Mouse (Mus musculus) forebrain, embryonic 16.5 days (tissue): ENCODE data around the gene Atg10. TPM values are rescaled to one million over a fixed set of nuclear protein-coding genes. Genes with fewer than 3 reads are reported as not detected.

Experiments
- ATAC-seq: fragments of 200-750 bp; cut with Nextera tagmentation; 2 replicates; pipeline ENCODE4 v1.8.0; 2017; ENCODE audit warnings: mild to moderate bottlenecking, moderate library complexity
- H3K27ac ChIP-seq: fragments of 300-500 bp; sonication (generic); 2 replicates; pipeline ENCODE4 v1.5.1; 2014; ENCODE audit warnings: low read length, control low read depth
- H3K27me3 ChIP-seq: fragments of 300-500 bp; sonication (generic); replicated peaks from 2 replicates; pipeline ENCODE4 v1.6.1; 2014; ENCODE audit warnings: low read length; ENCODE audit not compliant: control insufficient read depth, insufficient read depth
- H3K36me3 ChIP-seq: fragments of 300-500 bp; sonication (generic); 2 replicates; pipeline ENCODE4 v1.6.1; 2014; ENCODE audit not compliant: control insufficient read depth, insufficient read depth
- H3K4me1 ChIP-seq: fragments of 300-500 bp; sonication (generic); replicated peaks from 2 replicates; pipeline ENCODE4 v1.6.1; 2014; ENCODE audit warnings: low read length; ENCODE audit not compliant: control insufficient read depth, insufficient read depth
- H3K4me2 ChIP-seq: fragments of 300-500 bp; sonication (generic); 2 replicates; pipeline ENCODE4 v1.6.1; 2014; ENCODE audit warnings: mild to moderate bottlenecking, low read length, control low read depth
- H3K4me3 ChIP-seq: fragments of 300-500 bp; sonication (generic); replicated peaks from 2 replicates; pipeline ENCODE4 v1.5.1; 2014; ENCODE audit warnings: mild to moderate bottlenecking, low read length, control low read depth
- H3K9ac ChIP-seq: fragments of 300-500 bp; sonication (generic); replicated peaks from 2 replicates; pipeline ENCODE4 v1.6.1; 2014; ENCODE audit warnings: low read depth, low read length, control low read depth
- H3K9me3 ChIP-seq: fragments of 300-500 bp; sonication (generic); 2 replicates; pipeline ENCODE4 v1.6.1; 2016; ENCODE audit warnings: low read length; ENCODE audit not compliant: control insufficient read depth
- WGBS: fragments of 180-500 bp; shearing (Covaris S2); extraction: QIAGEN DNeasy Blood & Tissue Kit; methylation state at CpG from one replicate; pipeline ENCODE4 v1.1.7; 2014; 5-methylcytosine and 5-hydroxymethylcytosine counted together
- polyA plus RNA-seq: library from polyadenylated mRNA; unstranded; fragments of >200 nt; fragmentation: Nextera tagmentation; extraction: Ambion mirVana; gene quantifications from 2 replicates; pipeline ENCODE4 v1.2.1, GENCODE M21; 2015

Gene Atg10
- polyA plus RNA-seq, 1 experiment from 2014 or later: 14.0 TPM

- Histone ChIP-seq H3K27me3 (no peaks in the 10 kb centered on the region), H3K36me3 (no peaks in the 10 kb centered on the region), H3K4me3 (no peak overlapping the region), H3K27ac (peak overlapping the region; percentile 89), H3K4me1 (peaks cover 14% of the 10 kb centered on the region), H3K9ac (no peak overlapping the region), H3K4me2 (no peak overlapping the region; the same call in 1 of the 2 replicates), H3K9me3 (no peaks in the 10 kb centered on the region)
- ATAC-seq: peak; percentile 89
- 33% methylated on average over 17 of the region's 17 CpGs for WGBS
Measured at GRCm38 (mm10) chr13:90912760-90913674, 310.8 kb downstream of the Atg10 start.

- 88% methylated on average over 12 of the region's 12 CpGs for WGBS
- H3K4me1 ChIP-seq: no peaks in the 10 kb centered on the region
- H3K36me3 ChIP-seq: no peaks in the 10 kb centered on the region
- no peak for ATAC-seq
- no peak overlapping the region for H3K9ac ChIP-seq
- H3K27me3 ChIP-seq: no peaks in the 10 kb centered on the region
- H3K9me3 ChIP-seq: no peaks in the 10 kb centered on the region
- H3K4me2 ChIP-seq: no peak overlapping the region
- H3K4me3 ChIP-seq: no peak overlapping the region
- H3K27ac ChIP-seq: no peak overlapping the region
Measured at GRCm38 (mm10) chr13:90907376-90907775, 316.4 kb downstream of the Atg10 start.

- Histone ChIP-seq H3K9ac (no peak within 1 kb of the TSS), H3K4me1 (no peaks in the 10 kb centered on the region), H3K27me3 (no peaks in the 10 kb centered on the region), H3K4me3 (no peak within 1 kb of the TSS), H3K4me2 (no peak within 1 kb of the TSS), H3K36me3 (no peaks in the 10 kb centered on the region), H3K27ac (no peak within 1 kb of the TSS), H3K9me3 (no peaks in the 10 kb centered on the region)
- WGBS: 85% methylated on average over 5 of the region's 5 CpGs
- peak; percentile 25; the same call in 1 of the 2 replicates for ATAC-seq
Measured at GRCm38 (mm10) chr13:90905176-90905575, 318.6 kb downstream of the Atg10 start, which contains the start of gene Atp6ap1l. Gene Atp6ap1l, minus strand, starts transcription at chr13:90905355.

GRCm38 (mm10) chr13:90896821-90897220 is 326.9 kb downstream of the Atg10 start:
- no peak for ATAC-seq
- 78% methylated on average over 12 of the region's 12 CpGs for WGBS
- Histone ChIP-seq H3K4me1 (0 out of 2 replicates have a peak, but pooled peaks cover 3% of the 10 kb centered on the region), H3K4me2 (no peak overlapping the region), H3K9me3 (no peaks in the 10 kb centered on the region), H3K27ac (no peak overlapping the region; the same call in 1 of the 2 replicates), H3K4me3 (no peak overlapping the region), H3K9ac (no peak overlapping the region), H3K36me3 (no peaks in the 10 kb centered on the region), H3K27me3 (no peaks in the 10 kb centered on the region)

GRCm38 (mm10) chr13:90896098-90896497 is 327.7 kb downstream of the Atg10 start:
- WGBS: 4% methylated on average over 2 of the region's 2 CpGs

GRCm38 (mm10) chr13:90894819-90895218 is 328.9 kb downstream of the Atg10 start:
- Histone ChIP-seq H3K9ac (no peak overlapping the region), H3K4me2 (no peak overlapping the region), H3K27me3 (no peaks in the 10 kb centered on the region), H3K9me3 (no peaks in the 10 kb centered on the region), H3K4me3 (no peak overlapping the region), H3K36me3 (no peaks in the 10 kb centered on the region), H3K4me1 (0 out of 2 replicates have a peak, but pooled peaks cover 3% of the 10 kb centered on the region), H3K27ac (no peak overlapping the region)
- ATAC-seq: no peak
- WGBS: 83% methylated on average over 4 of the region's 4 CpGs

More at GRCm38 (mm10) chr13:90896098-90896497, 327.7 kb downstream of the Atg10 start:
- no peaks in the 10 kb centered on the region for H3K27me3 ChIP-seq
- no peak overlapping the region for H3K4me2 ChIP-seq
- H3K9ac ChIP-seq: no peak overlapping the region
- H3K4me1 ChIP-seq: 0 out of 2 replicates have a peak, but pooled peaks cover 3% of the 10 kb centered on the region
- H3K27ac ChIP-seq: no peak overlapping the region
- ATAC-seq: peak; percentile 89
- no peaks in the 10 kb centered on the region for H3K36me3 ChIP-seq
- H3K9me3 ChIP-seq: no peaks in the 10 kb centered on the region
- H3K4me3 ChIP-seq: no peak overlapping the region

- Histone ChIP-seq H3K27me3 (no peaks in the 10 kb centered on the region), H3K4me2 (no peak overlapping the region), H3K27ac (no peak overlapping the region), H3K36me3 (no peaks in the 10 kb centered on the region), H3K4me3 (no peak overlapping the region), H3K9me3 (no peaks in the 10 kb centered on the region), H3K9ac (no peak overlapping the region), H3K4me1 (peaks cover 2% of the 10 kb centered on the region; the same call in 1 of the 2 replicates)
- WGBS: 89% methylated on average over 5 of the region's 5 CpGs
- ATAC-seq: no peak
Measured at GRCm38 (mm10) chr13:90890111-90890510, 333.7 kb downstream of the Atg10 start.

GRCm38 (mm10) chr13:90886568-90886983 is 337.2 kb downstream of the Atg10 start:
- H3K27ac ChIP-seq: no peak overlapping the region
- peak overlapping the region; percentile 25 for H3K4me3 ChIP-seq
- H3K4me2 ChIP-seq: peak overlapping the region; percentile 50
- H3K27me3 ChIP-seq: no peaks in the 10 kb centered on the region
- no peaks in the 10 kb centered on the region for H3K9me3 ChIP-seq
- H3K9ac ChIP-seq: no peak overlapping the region
- peaks cover 2% of the 10 kb centered on the region; the same call in 1 of the 2 replicates for H3K4me1 ChIP-seq
- WGBS: 1% methylated on average over 18 of the region's 18 CpGs
- no peaks in the 10 kb centered on the region for H3K36me3 ChIP-seq
- peak; percentile 79 for ATAC-seq

- H3K27me3 ChIP-seq: no peaks in the 10 kb centered on the region
- no peaks in the 10 kb centered on the region for H3K9me3 ChIP-seq
- no peaks in the 10 kb centered on the region for H3K36me3 ChIP-seq
- peak overlapping the region; percentile 50 for H3K4me2 ChIP-seq
- H3K4me3 ChIP-seq: peak overlapping the region; percentile 25
- 57% methylated on average over 13 of the region's 13 CpGs for WGBS
- peaks cover 2% of the 10 kb centered on the region; the same call in 1 of the 2 replicates for H3K4me1 ChIP-seq
- no peak overlapping the region for H3K27ac ChIP-seq
- peak; percentile 29 for ATAC-seq
- H3K9ac ChIP-seq: no peak overlapping the region
Measured at GRCm38 (mm10) chr13:90885856-90886532, 337.8 kb downstream of the Atg10 start.
